Mouse (Mus musculus) ES-E14 (cell line): Measurements from ENCODE around the gene Smarcd1. TPM values are rescaled to one million over a fixed set of nuclear protein-coding genes. Genes with fewer than 3 reads are reported as not detected.
"Not testable (repeated sequence)": the region's sequence is repeated elsewhere in the genome, so short reads cannot be mapped to it uniquely, and the experiment has no call there.

Experiments used
- DNase-seq: peaks from one replicate; pipeline ENCODE4 v3.0.0-alpha.2; 2013; ENCODE audit warnings: low read depth, low spot score
- H3K27ac ChIP-seq: 2 replicates; pipeline ENCODE4 v1.5.1; 2012; ENCODE audit warnings: low read depth, mild to moderate bottlenecking, low read length, moderate library complexity, mixed read lengths; ENCODE audit not compliant: poor library complexity, insufficient read depth, severe bottlenecking
- H3K36me3 ChIP-seq: 2 replicates; pipeline ENCODE4 v1.6.1; 2012; ENCODE audit warnings: mild to moderate bottlenecking, low read length, moderate library complexity, mixed read lengths; ENCODE audit not compliant: control insufficient read depth, poor library complexity, insufficient read depth, severe bottlenecking
- H3K4me1 ChIP-seq, 2 experiments: fragments of 150-350 bp in 1 of 2; sonication (generic) in 1 of 2; 2 replicates each; pipeline ENCODE4 v1.6.1; 2012; ENCODE audit warnings: low read length in 2 of 2, mild to moderate bottlenecking in 1 of 2, mixed read lengths in 1 of 2; ENCODE audit not compliant: control insufficient read depth in 2 of 2, insufficient read depth in 2 of 2, poor library complexity in 1 of 2
- H3K4me3 ChIP-seq, 2 experiments: fragments of 150-350 bp in 1 of 2; sonication (generic) in 1 of 2; 2 replicates each; pipeline ENCODE4 v1.5.1; 2012; ENCODE audit warnings: low read length in 2 of 2, low read depth in 1 of 2, mild to moderate bottlenecking in 1 of 2, mixed read lengths in 1 of 2; ENCODE audit not compliant: insufficient read depth in 1 of 2, poor library complexity in 1 of 2, severe bottlenecking in 1 of 2
- H3K9ac ChIP-seq: 2 replicates; pipeline ENCODE4 v1.6.1; 2012; ENCODE audit warnings: low read depth, mild to moderate bottlenecking, low read length, mixed read lengths; ENCODE audit not compliant: poor library complexity, insufficient read depth, severe bottlenecking
- H3K9me3 ChIP-seq: fragments of 150-350 bp; sonication (generic); 2 replicates; pipeline ENCODE4 v1.6.1; 2012; ENCODE audit warnings: low read depth, mild to moderate bottlenecking, low read length; ENCODE audit not compliant: control insufficient read depth, insufficient read depth
- CHD2 ChIP-seq: IDR thresholded peaks from 2 replicates; pipeline ENCODE4 v1.6.1; 2014; ENCODE audit warnings: mild to moderate bottlenecking, low read depth, low read length, inconsistent platforms
- HCFC1 ChIP-seq: IDR thresholded peaks from 2 replicates; pipeline ENCODE4 v1.6.1; 2012; ENCODE audit warnings: low read length, inconsistent platforms, borderline replicate concordance; ENCODE audit not compliant: insufficient read depth
- MAFK ChIP-seq: IDR thresholded peaks from 2 replicates; pipeline ENCODE4 v1.6.1; 2014; ENCODE audit warnings: mild to moderate bottlenecking, low read depth, low read length, inconsistent platforms; ENCODE audit not compliant: insufficient read depth
- ZC3H11A ChIP-seq: IDR thresholded peaks from 2 replicates; pipeline ENCODE4 v1.6.1; 2012; ENCODE audit warnings: low read depth, mild to moderate bottlenecking, inconsistent platforms, low read length, borderline replicate concordance
- ZNF384 ChIP-seq: IDR thresholded peaks from 2 replicates; pipeline ENCODE4 v1.6.1; 2012; ENCODE audit warnings: low read depth, low read length, inconsistent platforms
- in situ Hi-C, 2 experiments: fragments of 600-800 bp; cut with MboI; formaldehyde crosslinking; loops; one replicate each; pipeline ENCODE4 v1.15.1; 2025; ENCODE audit warnings: low sequenced_read_pairs in 2 of 2, inconsistent platforms in 1 of 2; ENCODE audit not compliant: unreplicated experiment in 2 of 2
- total RNA-seq: library from RNA; depleted of rRNA; stranded (reverse); fragments of 300-350 nt; gene quantifications from 2 replicates; pipeline ENCODE4 v1.2.3, GENCODE M21; 2012

Gene Smarcd1
- total RNA-seq, 1 experiment: 76.3 TPM

- H3K4me3 ChIP-seq: no peak overlapping the region
- TF ChIP-seq MAFK (no peak), ZNF384 (no peak), ZC3H11A (no peak), CHD2 (no peak)
- H3K4me1 ChIP-seq: peaks cover 6 to 22% of the 10 kb centered on the region in 2 experiments; a peak in 3 of 4 replicates
- H3K27ac ChIP-seq: no peak overlapping the region
- no peak for DNase-seq
- in situ Hi-C loops: no loop called here
- H3K36me3 ChIP-seq: no peaks in the 10 kb centered on the region
- no peaks in the 10 kb centered on the region for H3K9me3 ChIP-seq
- H3K9ac ChIP-seq: no peak overlapping the region
Measured at GRCm38 (mm10) chr15:99698533-99699085, 3.3 kb upstream of the Smarcd1 start.

DNA sequence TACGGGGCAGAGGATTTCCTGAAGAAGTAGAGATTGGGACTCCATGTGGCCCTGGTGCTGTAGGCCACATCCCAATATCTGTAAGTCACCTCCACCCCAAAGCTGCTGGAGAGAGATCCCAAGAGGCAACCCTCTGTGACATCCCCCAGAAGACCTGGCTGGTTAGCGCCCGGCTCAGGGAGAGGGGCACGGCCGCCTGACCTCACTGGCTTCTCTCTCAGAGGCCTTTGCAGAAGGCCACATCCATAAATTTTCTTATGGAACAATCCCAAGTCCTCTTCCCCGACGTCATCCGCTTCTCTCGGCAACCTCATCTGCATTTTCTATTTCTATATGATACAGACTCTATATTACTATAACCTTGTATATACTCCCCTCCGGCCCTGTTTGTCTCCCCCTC is 2.2 kb upstream of the Smarcd1 start:
- TF ChIP-seq HCFC1: no peak
- no peak for TF ChIP-seq ZNF384
- no peak for TF ChIP-seq MAFK
- TF ChIP-seq ZC3H11A: no peak
- TF ChIP-seq CHD2: no peak
- no peak for DNase-seq
- H3K4me3 ChIP-seq: no peak overlapping the region
- no peaks in the 10 kb centered on the region for H3K9me3 ChIP-seq
- peaks cover 6 to 22% of the 10 kb centered on the region in 2 experiments; a peak in 3 of 4 replicates for H3K4me1 ChIP-seq
- H3K9ac ChIP-seq: no peak overlapping the region
- in situ Hi-C loops: no loop called here
- no peak overlapping the region for H3K27ac ChIP-seq
- H3K36me3 ChIP-seq: 0 out of 2 replicates have a peak, but pooled peaks cover 2% of the 10 kb centered on the region

- in situ Hi-C loops: no loop called here
- Histone ChIP-seq H3K27ac (no peak overlapping the region), H3K4me3 (peak overlapping the region in 1 of 2 experiments; percentile 29; a peak in 1 of 4 replicates), H3K4me1 (peaks cover 6 to 22% of the 10 kb centered on the region in 2 experiments; a peak in 3 of 4 replicates), H3K36me3 (0 out of 2 replicates have a peak, but pooled peaks cover 2% of the 10 kb centered on the region), H3K9ac (peak overlapping the region; percentile 95; the same call in 1 of the 2 replicates), H3K9me3 (no peaks in the 10 kb centered on the region)
- TF ChIP-seq MAFK (no peak), HCFC1 (no peak), CHD2 (no peak)
- no peak for DNase-seq
Measured at GRCm38 (mm10) chr15:99700219-99701106, 1.5 kb upstream of the Smarcd1 start.

DNA sequence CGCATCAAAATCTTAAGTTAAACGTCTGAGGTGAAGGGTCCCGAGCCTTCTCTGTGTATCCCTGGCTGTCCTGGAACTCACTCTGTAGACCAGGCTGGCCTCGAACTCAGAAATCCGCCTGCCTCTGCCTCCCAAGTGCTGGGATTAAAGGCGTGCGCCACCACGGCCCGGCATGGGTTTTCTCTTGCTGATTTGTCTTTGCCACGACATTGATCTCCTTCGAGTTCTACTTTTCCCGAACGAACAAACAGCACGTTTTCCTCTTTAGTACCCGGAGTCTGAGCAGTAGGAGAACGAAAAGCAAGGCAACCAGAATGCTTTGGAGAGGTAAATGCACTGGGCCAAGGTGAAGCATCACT is 310 bp upstream of the Smarcd1 start:
- Histone ChIP-seq H3K9ac (peak overlapping the region; percentile 95; the same call in 1 of the 2 replicates), H3K4me3 (peak overlapping the region; percentile 89 to 90), H3K4me1 (peaks cover 6 to 22% of the 10 kb centered on the region in 2 experiments; a peak in 3 of 4 replicates), H3K27ac (peak overlapping the region; percentile 65; the same call in 1 of the 2 replicates)
- in situ Hi-C loops, DNase-seq, H3K36me3 ChIP-seq, H3K9me3 ChIP-seq: not testable (repeated sequence)
